Mouse (Mus musculus): ENCODE results near the gene Trpc1. TPM values are rescaled to one million over a fixed set of nuclear protein-coding genes. Genes with fewer than 3 reads are reported as not detected.

Gene Trpc1
- 5.8 TPM for polyA plus RNA-seq (2014; fragmentation: Illumina TruSeq; extraction: RNeasy Lipid Tissue Mini Kit (QIAGEN cat#74804); ENCODE audit: low read depth, low replicate concordance)

DNA sequence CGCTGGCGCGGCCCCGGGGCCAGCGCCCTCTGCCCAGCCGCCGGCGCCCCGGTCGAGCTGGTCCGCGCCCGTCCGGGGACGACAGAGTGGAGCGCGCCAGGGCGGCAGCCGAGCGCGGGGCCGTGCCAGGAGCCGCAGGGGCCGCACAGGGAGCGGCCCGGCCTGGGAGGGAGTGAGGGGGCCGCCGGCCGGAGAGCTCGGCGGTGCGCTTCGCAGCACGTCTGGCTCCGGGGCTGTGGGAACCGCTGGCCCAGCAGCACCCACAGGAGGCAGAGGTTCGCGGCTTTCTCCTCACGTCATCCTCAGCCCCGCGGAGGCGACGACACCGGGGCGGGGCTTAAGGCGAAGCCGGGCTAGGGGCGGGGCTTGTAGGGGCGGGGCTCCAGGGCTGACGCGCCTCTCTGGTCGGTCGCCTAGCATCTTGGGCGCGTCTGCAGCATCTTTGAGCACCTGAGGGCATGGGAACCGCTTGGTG is at the start of gene Trpc1:
Gene Trpc1, minus strand, starts transcription at position 339 of the 475 bp plus-strand sequence.

Other genes starting within 250 kb of the Trpc1 start
- gene U2surp, start 238.4 kb downstream of the Trpc1 start, polyA plus RNA-seq (2014; fragmentation: Illumina TruSeq; extraction: RNeasy Lipid Tissue Mini Kit (QIAGEN cat#74804); ENCODE audit: low read depth, low replicate concordance): 152 TPM
- gene Paqr9, start 190.7 kb downstream of the Trpc1 start, polyA plus RNA-seq (2014; fragmentation: Illumina TruSeq; extraction: RNeasy Lipid Tissue Mini Kit (QIAGEN cat#74804); ENCODE audit: low read depth, low replicate concordance): 0.41 TPM
- 0.63 TPM for gene Pcolce2, start 112.8 kb downstream of the Trpc1 start, polyA plus RNA-seq (2014; fragmentation: Illumina TruSeq; extraction: RNeasy Lipid Tissue Mini Kit (QIAGEN cat#74804); ENCODE audit: low read depth, low replicate concordance)
- 430 TPM for gene Pls1, start 94.9 kb upstream of the Trpc1 start, polyA plus RNA-seq (2014; fragmentation: Illumina TruSeq; extraction: RNeasy Lipid Tissue Mini Kit (QIAGEN cat#74804); ENCODE audit: low read depth, low replicate concordance)
- gene Atr, start 107.2 kb upstream of the Trpc1 start, polyA plus RNA-seq (2014; fragmentation: Illumina TruSeq; extraction: RNeasy Lipid Tissue Mini Kit (QIAGEN cat#74804); ENCODE audit: low read depth, low replicate concordance): 21.9 TPM
- 45.7 TPM for gene Xrn1, start 204.4 kb upstream of the Trpc1 start, polyA plus RNA-seq (2014; fragmentation: Illumina TruSeq; extraction: RNeasy Lipid Tissue Mini Kit (QIAGEN cat#74804); ENCODE audit: low read depth, low replicate concordance)